Mouse (Mus musculus) megakaryocyte, adult 5-6 weeks (primary cell): Measurements from ENCODE around the gene Rbm47. TPM values are rescaled to one million over a fixed set of nuclear protein-coding genes. Genes with fewer than 3 reads are reported as not detected.

Source experiments
- ATAC-seq: 2 replicates; pipeline ENCODE4 v1.8.0; 2016; ENCODE audit warnings: mild to moderate bottlenecking, inconsistent platforms; ENCODE audit not compliant: poor library complexity, severe bottlenecking
- total RNA-seq, 2 experiments: library from RNA; stranded (forward) in 1 of 2; stranded (reverse) in 1 of 2; fragments of 153-499, 151-499 nt in 1 of 2; fragments of 221-1000, 200-1000 nt in 1 of 2; gene quantifications; 2 replicates each; pipeline versions ENCODE4 v1.2.3 to v1.2.4; 2015 to 2017

Gene Rbm47
- total RNA-seq, 2 experiments from 2014 or later, result 13.3 to 30.2 TPM

DNA sequence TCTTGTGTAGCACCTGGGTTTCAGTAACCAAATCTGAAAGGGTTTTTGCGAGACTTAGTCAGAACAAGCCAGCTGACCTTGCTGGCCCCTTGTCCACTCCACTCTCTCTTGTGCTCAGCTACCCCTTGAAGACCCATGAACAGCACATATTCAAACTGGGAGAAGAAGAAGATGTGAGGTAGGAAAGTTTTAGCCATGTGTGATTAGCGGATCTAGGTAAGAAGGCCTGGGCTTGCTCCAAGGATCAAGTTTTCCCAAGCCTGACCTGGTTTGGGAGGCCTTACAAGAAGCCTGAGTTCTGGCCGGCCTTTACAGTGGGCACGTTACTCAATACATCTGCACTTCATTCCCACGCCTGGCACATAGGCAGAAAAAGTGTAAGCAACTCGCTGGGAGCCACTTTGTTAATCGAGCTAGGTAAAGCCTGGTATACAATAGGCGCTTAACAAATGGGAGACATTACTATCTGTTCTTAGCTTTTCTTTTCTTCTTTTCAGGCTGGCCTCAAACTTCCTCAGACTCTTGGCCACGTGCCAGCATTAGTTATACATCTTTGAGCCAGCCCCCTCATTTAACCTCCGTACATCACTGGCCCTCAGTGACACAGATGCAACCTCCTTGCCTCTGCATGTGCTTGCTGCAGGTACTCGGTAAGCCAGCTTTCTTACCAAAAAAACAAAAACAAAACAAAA lies 37.6 kb downstream of the Rbm47 start:
- no peak for ATAC-seq

DNA sequence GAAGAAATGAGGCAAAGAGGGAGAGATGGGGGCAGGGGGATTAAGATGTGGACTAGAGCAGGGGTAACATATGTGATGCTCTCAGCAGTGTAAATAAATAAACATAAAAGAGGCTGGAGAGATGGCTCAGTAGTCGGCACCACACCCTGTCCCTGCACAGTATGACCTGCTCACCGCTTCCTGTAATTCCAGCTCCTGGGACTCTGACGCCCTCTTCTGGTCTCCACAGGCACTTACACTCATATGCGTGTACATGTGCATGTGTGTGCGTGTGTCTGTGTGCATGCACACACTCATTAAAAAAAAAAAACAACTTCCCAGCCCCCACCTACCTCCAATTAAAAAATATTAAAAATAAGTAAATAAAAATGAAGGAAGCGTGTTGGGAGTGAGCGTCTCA lies 38.3 kb downstream of the Rbm47 start:
- no peak for ATAC-seq

DNA sequence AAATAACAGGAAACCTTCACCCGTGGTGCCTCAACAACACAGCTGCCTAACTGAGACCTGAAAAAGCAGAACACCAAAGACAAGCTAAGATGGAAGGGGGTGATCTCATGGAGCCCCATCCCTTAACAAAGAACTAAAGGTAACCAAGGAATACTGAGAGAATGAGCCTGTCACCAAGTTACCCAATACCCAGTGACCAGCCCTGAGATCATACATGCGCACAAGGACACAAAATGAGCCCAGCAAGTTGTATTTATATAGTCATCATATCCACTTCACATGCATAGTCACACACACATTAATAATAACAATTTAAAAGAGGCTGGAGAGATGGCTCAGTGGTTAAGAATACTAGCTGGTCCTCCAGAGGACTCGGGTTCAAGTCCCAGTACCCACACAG lies 44.0 kb downstream of the Rbm47 start:
- ATAC-seq, result no peak

DNA sequence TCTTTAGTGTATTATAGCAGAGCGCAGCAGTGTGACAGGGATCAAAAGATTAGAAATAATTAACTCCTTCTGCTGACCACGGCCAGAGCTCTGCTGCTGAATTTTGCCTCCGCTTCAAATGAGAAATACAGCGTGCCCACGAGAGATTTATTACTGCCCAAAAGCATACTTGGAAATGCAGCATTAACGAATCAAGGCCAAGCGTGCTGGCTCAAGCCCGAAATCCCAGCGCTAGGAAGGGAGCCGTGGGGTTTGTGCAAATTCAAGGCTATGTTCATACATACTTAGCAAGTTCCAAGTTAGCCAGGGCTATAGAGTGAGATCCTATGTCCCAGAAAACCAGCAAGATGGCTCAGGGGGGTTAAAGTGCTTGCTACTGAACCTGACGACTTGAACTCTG lies 47.5 kb downstream of the Rbm47 start:
- ATAC-seq, result no peak

DNA sequence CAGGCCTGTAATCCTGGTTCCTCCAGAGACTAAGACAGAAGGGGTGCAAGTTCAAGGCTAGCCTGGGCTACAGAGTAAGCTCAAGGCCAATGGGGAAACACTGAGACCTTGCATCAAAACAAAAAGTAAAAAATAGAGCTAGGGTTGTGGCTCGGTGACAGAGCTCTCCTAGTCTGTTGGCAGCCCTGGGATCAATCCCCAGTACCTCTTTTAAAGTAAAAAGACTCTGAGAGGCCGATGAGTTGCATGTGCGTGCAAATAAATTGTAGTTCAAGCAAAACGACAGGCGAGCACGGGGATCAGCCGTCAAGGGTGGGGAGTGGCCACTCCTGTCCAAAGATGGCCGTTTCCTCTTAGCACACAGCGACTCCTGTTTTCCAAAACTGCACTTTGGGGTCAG lies 48.0 kb downstream of the Rbm47 start:
- no peak for ATAC-seq

DNA sequence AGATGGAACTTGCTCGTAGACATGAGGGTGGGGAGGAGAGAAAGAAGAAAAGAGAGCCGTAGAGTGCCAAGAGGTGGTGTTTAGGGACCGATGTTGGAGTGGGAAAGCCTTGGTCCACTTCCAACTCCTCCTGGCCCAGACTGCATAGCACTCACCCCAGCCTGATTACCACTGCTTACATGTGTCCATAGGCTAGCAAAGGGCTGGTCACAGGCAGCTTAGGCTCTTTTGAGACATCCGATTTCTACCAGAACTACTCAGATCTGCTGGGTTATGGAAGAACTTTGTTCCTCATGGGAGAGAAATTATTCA lies 48.9 kb downstream of the Rbm47 start:
- no peak for ATAC-seq

DNA sequence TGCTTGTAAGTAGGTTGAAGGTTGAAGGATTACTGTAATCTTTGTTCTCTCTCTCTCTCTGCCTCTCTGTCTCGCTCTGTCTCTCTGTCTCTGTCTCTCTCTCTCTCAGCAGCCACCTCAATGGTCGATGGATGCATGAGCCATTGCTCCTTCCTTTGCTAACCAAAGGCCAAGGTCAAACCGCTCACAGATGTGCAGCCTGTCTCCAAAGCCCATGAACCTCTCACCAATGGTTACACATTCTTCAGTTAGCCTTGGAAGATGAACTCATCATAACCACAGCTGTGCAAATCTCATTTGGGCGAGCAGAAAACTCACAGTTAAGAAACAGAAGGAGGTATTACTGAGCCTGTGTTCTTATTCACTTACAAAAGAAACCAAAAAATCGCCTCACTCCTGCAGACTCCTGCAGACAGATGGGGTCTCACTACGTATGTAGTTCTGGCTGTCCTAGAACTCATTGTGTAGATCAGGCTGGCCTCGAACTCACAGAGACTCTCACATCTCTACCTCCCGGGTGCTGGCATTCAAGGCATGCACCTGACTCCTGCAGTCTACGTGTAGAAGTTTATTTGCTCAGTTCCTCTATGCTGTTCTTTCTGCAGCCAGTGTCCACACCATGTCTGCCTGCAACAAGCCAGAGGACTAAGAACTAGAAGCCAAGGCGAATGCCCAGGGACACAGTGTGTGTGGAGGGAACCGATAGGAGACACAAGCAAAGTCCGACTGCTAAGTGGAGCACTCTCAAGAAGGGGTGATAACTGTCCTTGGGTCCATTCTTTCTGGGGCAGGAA lies 49.4 kb downstream of the Rbm47 start:
- ATAC-seq, result no peak

DNA sequence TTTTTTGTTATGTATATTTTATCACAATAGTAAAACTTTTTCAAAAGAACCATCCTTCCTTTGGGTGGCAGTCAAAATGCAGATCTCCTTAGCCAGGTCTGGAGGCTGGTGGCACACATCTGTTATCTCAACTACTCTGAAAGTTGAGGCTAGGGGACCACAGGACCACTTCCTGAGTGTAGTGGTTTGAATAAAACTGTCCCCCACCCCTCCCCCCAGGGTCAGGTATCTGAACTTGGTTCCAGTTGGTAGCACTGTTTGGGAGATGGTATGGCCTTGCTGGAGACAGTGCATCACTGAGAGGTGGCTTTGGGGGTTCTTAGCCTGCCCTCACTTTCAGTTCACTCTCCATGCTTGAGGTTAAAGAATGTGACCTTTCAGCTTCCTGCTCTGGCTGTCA lies 51.7 kb downstream of the Rbm47 start:
- ATAC-seq, result peak; percentile 49

DNA sequence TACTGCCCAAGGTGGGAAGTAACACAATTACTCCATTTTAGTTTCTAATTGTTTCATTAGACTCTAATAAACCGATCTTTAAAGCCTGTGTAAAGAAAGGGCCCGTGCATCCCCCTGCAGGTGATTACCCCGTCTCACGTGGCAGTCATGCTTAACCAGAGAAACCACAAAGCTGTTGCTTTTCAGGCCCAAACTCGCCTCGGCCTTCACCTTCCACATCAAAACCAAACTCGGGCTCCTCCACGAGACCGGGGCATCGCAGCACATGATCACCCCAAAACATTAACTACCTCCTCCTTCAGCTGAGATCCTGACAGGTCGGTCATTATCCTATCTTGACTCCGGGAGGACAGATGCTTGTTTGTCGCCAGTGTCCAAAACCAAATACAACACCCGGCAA lies 58.2 kb downstream of the Rbm47 start:
- no peak for ATAC-seq

DNA sequence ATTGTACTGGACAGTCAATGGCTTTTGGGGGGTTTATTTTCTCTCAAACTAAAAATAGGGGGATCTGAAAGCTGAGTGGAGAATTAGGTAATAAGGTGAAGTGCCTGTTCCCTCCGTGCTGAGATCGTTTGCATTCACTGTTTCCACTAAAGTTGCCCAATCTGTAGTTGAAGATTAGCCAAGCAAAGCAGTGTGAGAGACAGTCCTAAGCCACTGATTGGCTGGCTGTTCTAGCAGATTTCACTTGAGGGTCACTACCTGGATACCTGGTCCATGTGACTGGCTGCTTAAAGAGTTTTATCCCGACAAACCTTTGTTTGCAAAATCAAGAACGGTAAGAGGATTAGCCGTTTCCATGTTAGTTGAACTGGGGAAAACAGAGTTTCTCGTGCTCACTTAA lies 58.7 kb downstream of the Rbm47 start:
- ATAC-seq, result peak; percentile 44; the same call in 1 of the 2 replicates

DNA sequence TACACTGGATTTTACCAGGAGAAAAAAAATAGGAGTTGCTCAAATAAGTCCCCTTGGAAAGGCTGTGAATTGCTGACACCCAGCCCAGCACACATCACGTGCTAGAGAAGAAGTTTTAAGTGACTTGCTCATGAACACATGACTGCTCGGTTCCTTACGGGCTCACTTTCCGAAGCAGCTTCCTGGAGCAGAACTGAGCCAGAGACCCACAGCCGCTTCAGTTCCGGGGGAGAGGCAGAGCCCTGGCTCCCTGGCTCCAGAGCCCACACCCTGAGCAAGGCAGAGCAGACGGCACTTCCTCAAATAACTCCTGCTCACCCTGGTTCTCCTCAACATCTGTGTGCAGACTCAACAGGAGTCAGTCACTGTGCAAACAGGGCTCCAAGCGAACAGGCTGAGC lies 60.9 kb downstream of the Rbm47 start:
- peak; percentile 96 for ATAC-seq

DNA sequence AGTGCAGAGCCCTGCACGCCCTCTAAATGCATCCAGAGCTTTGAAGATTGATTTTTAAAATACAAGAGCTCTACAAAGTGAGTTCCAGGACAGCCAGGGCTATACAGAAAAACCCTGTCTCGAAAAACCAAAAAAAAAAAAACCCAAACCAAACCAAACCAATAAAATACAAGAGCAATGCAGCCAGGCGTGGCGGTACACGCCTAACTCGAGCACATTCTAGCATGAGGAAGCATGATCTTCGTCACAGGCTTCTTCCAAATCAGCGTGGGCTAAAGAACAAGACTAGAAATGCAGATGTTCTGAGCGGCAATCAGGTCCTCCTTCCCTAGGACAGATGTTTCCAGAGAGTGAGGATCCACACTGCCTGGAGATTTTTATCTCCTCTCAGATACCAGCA lies 66.5 kb downstream of the Rbm47 start:
- peak; percentile 54 for ATAC-seq

DNA sequence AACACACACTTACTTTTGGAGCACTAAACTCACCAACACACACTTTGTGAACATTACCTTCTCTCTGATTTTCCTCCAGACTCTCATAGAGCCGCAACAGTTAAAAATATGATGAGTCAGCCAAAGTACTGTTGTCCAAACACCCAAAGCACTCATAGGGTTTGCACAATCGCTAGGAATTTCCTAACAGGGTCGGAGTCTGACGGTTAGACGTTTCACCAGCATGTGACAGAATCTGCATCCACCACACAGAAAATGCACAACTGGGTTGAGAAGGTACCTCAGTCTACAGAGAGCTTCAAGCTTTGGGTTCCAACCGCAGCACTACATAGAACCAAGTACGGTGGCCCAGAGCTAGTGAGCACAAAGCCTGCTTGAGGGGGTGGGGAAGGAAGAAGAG lies 67.0 kb downstream of the Rbm47 start:
- ATAC-seq, result peak; percentile 85

DNA sequence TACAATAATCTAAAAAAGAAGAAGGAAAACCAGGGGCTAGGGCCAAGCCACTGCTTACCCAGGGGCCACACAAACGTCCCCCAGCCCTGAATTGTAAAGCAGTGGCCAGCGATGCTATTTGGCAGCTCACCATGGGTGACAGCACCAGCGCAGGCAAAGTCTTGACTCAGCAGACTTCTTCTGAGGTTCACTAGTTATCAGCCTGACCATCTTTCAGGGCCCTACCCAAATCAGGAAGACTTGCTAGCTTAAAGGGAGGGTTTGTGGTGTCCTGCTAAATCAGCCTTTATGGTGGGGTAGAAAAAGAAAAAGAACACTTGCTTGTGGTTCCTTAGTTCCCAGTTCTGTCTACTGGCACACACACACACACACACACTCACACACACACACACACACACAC lies 67.6 kb downstream of the Rbm47 start:
- ATAC-seq, result peak; percentile 50

DNA sequence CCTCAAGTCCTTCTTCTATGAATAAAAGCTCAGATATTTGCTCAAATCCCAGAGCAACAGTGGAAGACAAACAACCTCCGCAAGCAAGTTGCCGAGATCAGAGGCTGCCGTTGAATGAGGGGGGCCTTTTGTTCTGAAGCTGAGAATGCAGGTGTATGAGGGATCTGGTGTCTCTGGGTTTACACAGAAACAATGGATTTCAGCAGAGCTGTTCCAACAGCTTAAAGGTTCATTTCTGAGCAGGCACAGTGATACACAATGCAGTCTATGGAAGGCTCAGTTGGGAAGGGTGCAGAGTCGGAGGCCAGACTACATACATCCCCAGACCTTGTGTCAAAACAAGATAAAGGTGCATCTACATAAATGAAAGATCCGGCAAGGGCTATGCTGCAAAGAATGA lies 69.5 kb downstream of the Rbm47 start:
- no peak for ATAC-seq

DNA sequence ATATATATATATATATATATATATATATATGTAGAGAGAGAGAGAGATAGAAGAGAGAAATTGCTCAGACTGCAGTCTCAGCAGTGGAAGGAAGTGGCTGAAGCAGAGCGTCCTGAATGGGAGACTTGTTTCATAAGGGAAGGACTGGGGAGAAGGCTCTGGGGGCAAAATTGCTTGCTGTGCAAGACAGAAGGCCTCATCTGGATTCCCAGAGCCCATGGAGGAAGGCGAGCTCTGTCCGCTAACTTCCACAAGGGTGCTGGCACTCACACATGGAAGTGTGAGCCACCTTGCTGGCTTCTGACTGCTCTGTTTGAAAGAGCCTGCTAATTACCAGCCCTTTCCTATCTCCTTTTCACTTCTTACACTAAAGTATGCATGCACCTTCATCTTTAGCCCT lies 70.1 kb downstream of the Rbm47 start:
- ATAC-seq, result no peak

DNA sequence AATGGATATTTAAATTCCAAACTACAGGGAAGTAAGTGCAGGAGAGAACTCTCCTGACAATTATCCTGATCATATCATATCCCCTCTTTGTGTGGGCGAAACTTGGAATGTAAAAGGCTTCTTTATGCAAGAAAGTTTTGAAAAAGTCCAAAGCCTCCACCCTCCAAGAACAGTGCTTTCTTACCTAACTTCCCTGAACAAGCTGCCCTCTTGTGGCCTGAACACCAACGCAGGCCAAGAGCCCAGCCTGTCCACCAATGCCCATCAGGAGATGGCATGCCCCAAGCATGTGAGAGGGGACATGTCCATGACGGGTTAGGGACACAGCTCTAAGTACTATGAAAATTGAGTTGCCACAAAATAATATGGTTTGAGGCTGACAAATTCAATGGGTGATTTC lies 71.3 kb downstream of the Rbm47 start:
- peak; percentile 33; the same call in 1 of the 2 replicates for ATAC-seq

DNA sequence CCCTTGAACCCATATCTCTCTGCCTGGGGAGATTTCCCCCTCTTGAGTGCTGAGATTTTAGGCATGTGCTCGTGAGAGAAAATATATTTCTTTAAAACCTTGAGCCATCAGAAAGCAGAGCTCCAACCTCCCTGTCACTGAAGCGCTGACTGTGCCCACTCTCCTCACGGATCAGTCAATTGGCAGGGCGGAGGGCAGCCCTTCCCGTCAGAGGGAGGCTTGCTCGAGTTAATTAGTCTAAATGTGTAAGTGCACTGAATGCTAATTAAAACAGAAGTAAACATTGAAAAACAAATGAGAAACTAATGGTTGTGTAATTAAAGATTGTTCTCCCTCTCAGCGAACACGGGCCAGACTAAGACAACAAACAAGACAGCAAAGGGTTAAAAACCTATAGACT lies 72.6 kb downstream of the Rbm47 start:
- no peak for ATAC-seq

DNA sequence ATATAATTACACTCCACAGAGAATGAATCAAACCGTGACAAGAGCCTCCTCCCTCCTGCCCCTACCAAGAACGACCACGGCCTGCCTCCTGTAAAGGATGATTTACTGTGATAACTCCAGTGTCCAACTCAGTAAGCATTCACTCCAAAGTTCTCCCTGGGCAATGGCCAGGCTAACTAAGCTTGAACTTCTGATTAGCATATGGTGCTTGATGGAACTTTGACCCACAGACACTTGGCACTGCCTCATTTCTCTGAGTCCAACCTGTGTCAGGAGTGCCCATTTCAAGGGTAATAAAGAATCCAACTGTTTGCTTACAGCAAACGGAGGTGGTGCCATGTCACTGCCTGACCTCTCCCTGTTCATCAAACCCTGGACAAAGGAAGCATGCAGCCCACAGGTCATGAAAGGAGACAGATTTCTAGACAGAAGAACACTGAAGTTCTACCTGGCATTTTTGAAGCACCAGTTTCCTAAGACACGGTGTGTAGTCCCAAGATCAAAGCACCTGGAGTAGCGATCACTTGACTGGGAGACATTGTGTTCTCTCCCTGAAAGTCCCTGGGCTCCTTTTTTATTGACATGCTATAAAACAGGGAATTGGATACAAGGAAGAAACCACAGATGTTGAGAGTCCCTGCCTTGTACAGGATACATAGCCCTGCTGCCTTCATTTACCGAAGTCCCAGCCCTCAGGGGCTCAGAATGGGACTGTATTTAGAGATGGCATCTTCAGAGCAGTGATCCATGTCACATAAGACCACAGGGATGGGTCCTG lies 74.6 kb downstream of the Rbm47 start:
- ATAC-seq, result no peak

DNA sequence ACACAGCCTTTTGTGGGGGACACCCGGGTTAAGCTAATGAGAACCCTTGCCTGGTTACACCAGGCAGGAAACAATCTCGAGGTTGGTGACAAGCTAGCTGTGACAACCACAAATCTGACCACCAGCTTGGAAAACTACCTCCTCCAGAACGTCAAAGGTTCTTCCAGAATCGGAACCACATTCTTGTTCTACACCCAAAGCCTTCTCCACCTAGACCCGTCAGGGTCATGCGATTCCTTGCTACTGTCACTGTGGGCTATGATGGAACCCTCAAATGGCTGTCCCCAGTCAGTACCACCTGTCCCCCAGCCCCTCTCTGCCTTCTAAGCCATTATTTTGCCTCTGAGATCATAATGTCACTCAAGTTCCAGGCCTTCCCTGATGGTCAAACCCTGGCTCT lies 76.8 kb downstream of the Rbm47 start:
- ATAC-seq, result no peak

DNA sequence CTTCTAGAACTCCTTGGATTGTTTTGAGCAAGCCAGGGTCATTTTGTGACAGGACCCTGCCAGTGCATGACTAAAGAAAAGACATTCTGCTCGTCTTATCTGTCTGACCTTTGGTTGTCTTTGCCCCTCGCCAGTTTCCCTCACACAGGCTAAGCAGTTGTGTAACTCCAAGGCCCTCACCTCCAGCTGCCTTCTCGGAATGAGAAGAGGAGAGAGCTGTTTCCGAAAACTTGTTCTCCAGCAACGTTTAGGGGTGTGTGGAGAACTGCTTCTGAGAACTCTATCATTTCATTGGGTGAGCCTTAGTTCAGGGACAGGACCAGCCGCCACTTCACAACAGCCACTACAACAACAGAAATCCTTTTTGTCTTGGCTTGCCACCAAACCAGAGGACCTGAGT lies 77.8 kb downstream of the Rbm47 start:
- no peak for ATAC-seq

DNA sequence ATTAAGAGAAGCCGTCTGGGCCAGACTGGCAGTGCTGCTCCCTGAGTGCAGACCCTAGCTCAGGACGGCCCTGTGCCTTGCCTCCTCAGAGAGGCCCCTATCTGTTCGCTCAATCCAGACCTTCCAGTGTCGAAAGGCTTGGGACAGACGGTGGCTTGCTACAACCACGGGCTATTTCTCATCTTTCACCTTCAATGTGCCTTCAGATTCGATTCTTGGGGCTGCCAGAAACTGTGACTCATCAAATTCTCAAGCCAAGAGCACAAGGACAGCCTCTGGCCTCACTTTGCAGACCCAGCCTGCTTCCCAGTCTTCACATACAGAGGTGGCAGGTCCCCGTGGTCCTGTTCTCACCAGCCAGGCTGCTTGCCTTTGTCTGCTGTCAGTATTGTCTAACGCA lies 82.9 kb downstream of the Rbm47 start:
- ATAC-seq, result peak; percentile 31
